Mouse (Mus musculus) erythroblast, embryonic 14.5 days (primary cell): ENCODE results near the gene Mllt3.

Experiments
- GATA1 ChIP-seq: IDR thresholded peaks from 2 replicates; pipeline ENCODE4 v1.6.1; 2012; ENCODE audit warnings: low read length, inconsistent platforms, mixed read lengths
- TAL1 ChIP-seq: IDR thresholded peaks from 3 replicates; pipeline ENCODE4 v1.6.1; 2012; ENCODE audit warnings: low read length, inconsistent platforms, mixed read lengths

DNA sequence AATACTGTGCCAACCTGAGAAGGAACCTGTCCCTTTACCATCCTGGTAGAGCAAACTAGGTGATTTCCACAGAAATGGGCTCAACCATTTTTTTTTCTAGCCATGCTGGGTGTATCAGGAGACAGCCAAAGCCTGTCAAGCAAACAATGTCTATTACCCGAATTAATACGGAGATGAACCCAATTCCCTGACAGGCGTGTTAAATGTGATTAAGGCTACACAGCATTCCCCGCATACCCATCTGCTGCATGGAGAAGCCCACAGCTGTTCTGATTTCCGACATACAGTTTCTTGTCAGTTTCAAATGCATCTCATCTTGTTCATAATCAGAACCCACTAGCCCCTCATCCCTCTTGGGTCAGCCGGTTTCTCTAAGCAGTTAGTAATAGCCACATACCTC is 309.7 kb downstream of the Mllt3 start:
- TF ChIP-seq TAL1 (no peak), GATA1 (no peak)
